Mouse (Mus musculus) cerebellum, adult 2 months (tissue): ENCODE measurements around the gene Asxl1.

Source experiments
- CTCF ChIP-seq: fragments of 200-500 bp; IDR thresholded peaks from 2 replicates; pipeline ENCODE4 v1.5.1; 2011; ENCODE audit warnings: low read depth, mild to moderate bottlenecking, control low read depth, low read length, moderate library complexity, borderline replicate concordance; ENCODE audit not compliant: insufficient read depth
- POLR2A ChIP-seq: fragments of 200-500 bp; IDR thresholded peaks from 2 replicates; pipeline ENCODE4 v1.6.1; 2011; ENCODE audit warnings: low read length, control low read depth, borderline replicate concordance; ENCODE audit not compliant: insufficient read depth

- TF ChIP-seq POLR2A: no peak
- no peak for TF ChIP-seq CTCF
Observed at GRCm38 (mm10) chr2:153305240-153305639, 40.4 kb upstream of the Asxl1 start.
